Mouse (Mus musculus) hindbrain, embryonic 14.5 days (tissue): ENCODE measurements around the gene Srpk2. TPM values are rescaled to one million over a fixed set of nuclear protein-coding genes. Genes with fewer than 3 reads are reported as not detected.
"Not testable (repeated sequence)": the region's sequence is repeated elsewhere in the genome, so short reads cannot be mapped to it uniquely, and the experiment has no call there.

Experiments used
- ATAC-seq: fragments of 200-750 bp; cut with Nextera tagmentation; 2 replicates; pipeline ENCODE4 v1.8.0; 2017; ENCODE audit warnings: moderate number of reproducible peaks, mild to moderate bottlenecking, moderate TSS enrichment, moderate library complexity; ENCODE audit not compliant: low FRiP score
- DNase-seq: peaks from one replicate; pipeline ENCODE4 v3.0.0-alpha.2; 2015; ENCODE audit warnings: low spot score
- H3K27ac ChIP-seq: fragments of 300-500 bp; sonication (generic); 2 replicates; pipeline ENCODE4 v1.5.1; 2014; ENCODE audit warnings: mild to moderate bottlenecking, moderate library complexity
- H3K27me3 ChIP-seq: fragments of 300-500 bp; sonication (generic); 2 replicates; pipeline ENCODE4 v1.6.1; 2014; ENCODE audit warnings: mild to moderate bottlenecking, low read length, mixed read lengths; ENCODE audit not compliant: control insufficient read depth, insufficient read depth
- H3K36me3 ChIP-seq: fragments of 300-500 bp; sonication (generic); replicated peaks from 2 replicates; pipeline ENCODE4 v1.6.1; 2014; ENCODE audit not compliant: control insufficient read depth, insufficient read depth
- H3K4me1 ChIP-seq: fragments of 300-500 bp; sonication (generic); replicated peaks from 2 replicates; pipeline ENCODE4 v1.6.1; 2014; ENCODE audit warnings: antibody characterized with exemption, low read length, mixed read lengths; ENCODE audit not compliant: control insufficient read depth, insufficient read depth
- H3K4me2 ChIP-seq: fragments of 300-500 bp; sonication (generic); replicated peaks from 2 replicates; pipeline ENCODE4 v1.6.1; 2014; ENCODE audit warnings: mild to moderate bottlenecking, moderate library complexity
- H3K4me3 ChIP-seq: fragments of 300-500 bp; sonication (generic); replicated peaks from 2 replicates; pipeline ENCODE4 v1.5.1; 2014; ENCODE audit warnings: mild to moderate bottlenecking, low read length
- H3K9ac ChIP-seq: fragments of 300-500 bp; sonication (generic); 2 replicates; pipeline ENCODE4 v1.6.1; 2014
- H3K9me3 ChIP-seq: fragments of 300-500 bp; sonication (generic); 2 replicates; pipeline ENCODE4 v1.6.1; 2016; ENCODE audit warnings: low read length; ENCODE audit not compliant: control insufficient read depth
- WGBS: fragments of 180-500 bp; shearing (Covaris S2); extraction: QIAGEN DNeasy Blood & Tissue Kit; methylation state at CpG from one replicate; pipeline ENCODE4 v1.1.7; 2014; 5-methylcytosine and 5-hydroxymethylcytosine counted together
- polyA plus RNA-seq: library from polyadenylated mRNA; unstranded; fragments of >200 nt; fragmentation: Nextera tagmentation; extraction: Ambion mirVana; gene quantifications from 2 replicates; pipeline ENCODE4 v1.2.1, GENCODE M21; 2014

The Srpk2 gene
- polyA plus RNA-seq = 110 and 119 TPM in 2 replicates

- no peak for DNase-seq
- ATAC-seq = no peak
- WGBS = 75% methylated on average over 1 of the region's 1 CpGs
- Histone ChIP-seq H3K4me3 (no peak within 1 kb of the TSS), H3K27ac (no peak within 1 kb of the TSS), H3K36me3 (no peaks in the 10 kb centered on the region), H3K9ac (no peak within 1 kb of the TSS), H3K4me2 (no peak within 1 kb of the TSS), H3K4me1 (no peaks in the 10 kb centered on the region), H3K9me3 (no peaks in the 10 kb centered on the region), H3K27me3 (no peaks in the 10 kb centered on the region)
These were observed at the start of gene Srpk2 for GRCm38 (mm10) chr5:23684517-23684916. TSS of gene Srpk2 (minus strand) at chr5:23684617.

GRCm38 (mm10) chr5:23721956-23722355, 37.5 kb upstream of the Srpk2 start:
- 93% methylated on average over 2 of the region's 2 CpGs for WGBS
- no peak for ATAC-seq
- no peak for DNase-seq

DNA sequence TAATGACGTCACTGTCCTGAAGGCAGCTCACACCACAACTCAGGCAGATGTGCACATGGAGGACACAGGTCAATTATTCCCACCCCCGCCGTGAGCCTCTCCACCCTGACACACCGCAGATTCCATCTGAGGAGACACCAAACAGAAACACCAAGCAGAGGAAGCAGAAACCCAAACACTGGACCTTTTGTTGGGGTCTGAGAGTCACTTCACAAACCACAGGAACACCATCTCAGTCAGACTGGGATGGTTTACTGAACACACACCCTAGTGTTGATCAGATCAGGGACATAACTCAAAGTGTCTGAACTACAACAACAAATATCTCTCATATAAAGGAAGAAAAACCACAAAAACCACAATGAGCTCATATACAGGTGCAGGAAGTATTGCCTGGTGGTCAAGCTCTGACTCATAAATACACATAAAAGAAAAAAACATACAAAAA, 34.5 kb upstream of the Srpk2 start:
- H3K27ac ChIP-seq = no peak overlapping the region
- no peaks in the 10 kb centered on the region for H3K36me3 ChIP-seq
- DNase-seq (no peak), ATAC-seq (no peak)
- H3K4me3 ChIP-seq = no peak overlapping the region
- no peaks in the 10 kb centered on the region for H3K9me3 ChIP-seq
- H3K4me2 ChIP-seq = no peak overlapping the region
- H3K27me3 ChIP-seq = no peaks in the 10 kb centered on the region
- 88% methylated on average over 4 of the region's 4 CpGs for WGBS
- H3K4me1 ChIP-seq = no peaks in the 10 kb centered on the region
- H3K9ac ChIP-seq = no peak overlapping the region

More at GRCm38 (mm10) chr5:23721956-23722355, 37.5 kb upstream of the Srpk2 start:
- Histone ChIP-seq H3K36me3 (no peaks in the 10 kb centered on the region), H3K4me2 (no peak overlapping the region), H3K9me3 (peaks cover 8% of the 10 kb centered on the region; the same call in 1 of the 2 replicates), H3K4me1 (no peaks in the 10 kb centered on the region), H3K9ac (no peak overlapping the region), H3K27me3 (no peaks in the 10 kb centered on the region), H3K27ac (no peak overlapping the region), H3K4me3 (no peak overlapping the region)

GRCm38 (mm10) chr5:23718182-23718534, 33.7 kb upstream of the Srpk2 start:
- Histone ChIP-seq H3K4me2 (no peak overlapping the region), H3K4me3 (no peak overlapping the region), H3K27ac (no peak overlapping the region), H3K4me1 (no peaks in the 10 kb centered on the region), H3K9me3 (no peaks in the 10 kb centered on the region), H3K36me3 (no peaks in the 10 kb centered on the region), H3K27me3 (no peaks in the 10 kb centered on the region), H3K9ac (no peak overlapping the region)
- no peak for ATAC-seq
- WGBS = 76% methylated on average over 1 of the region's 1 CpGs
- DNase-seq = no peak

- DNase-seq = no peak
- Histone ChIP-seq H3K4me1 (no peaks in the 10 kb centered on the region), H3K9me3 (no peaks in the 10 kb centered on the region), H3K27me3 (no peaks in the 10 kb centered on the region), H3K4me2 (no peak overlapping the region), H3K27ac (no peak overlapping the region), H3K36me3 (no peaks in the 10 kb centered on the region), H3K9ac (no peak overlapping the region), H3K4me3 (no peak overlapping the region)
- WGBS = 74% methylated on average over 3 of the region's 3 CpGs
- ATAC-seq = no peak
These were observed 33.2 kb upstream of the Srpk2 start for GRCm38 (mm10) chr5:23717469-23718181.

GRCm38 (mm10) chr5:23713401-23714335, 29.3 kb upstream of the Srpk2 start:
- ATAC-seq = no peak
- H3K4me2 ChIP-seq = no peak overlapping the region
- H3K4me1 ChIP-seq = no peaks in the 10 kb centered on the region
- H3K9ac ChIP-seq = no peak overlapping the region
- H3K27me3 ChIP-seq = no peaks in the 10 kb centered on the region
- peaks cover 13% of the 10 kb centered on the region for H3K36me3 ChIP-seq
- no peak for DNase-seq
- 89% methylated on average over 8 of the region's 8 CpGs for WGBS
- H3K27ac ChIP-seq = no peak overlapping the region
- no peak overlapping the region for H3K4me3 ChIP-seq
- peaks cover 13% of the 10 kb centered on the region for H3K9me3 ChIP-seq

DNA sequence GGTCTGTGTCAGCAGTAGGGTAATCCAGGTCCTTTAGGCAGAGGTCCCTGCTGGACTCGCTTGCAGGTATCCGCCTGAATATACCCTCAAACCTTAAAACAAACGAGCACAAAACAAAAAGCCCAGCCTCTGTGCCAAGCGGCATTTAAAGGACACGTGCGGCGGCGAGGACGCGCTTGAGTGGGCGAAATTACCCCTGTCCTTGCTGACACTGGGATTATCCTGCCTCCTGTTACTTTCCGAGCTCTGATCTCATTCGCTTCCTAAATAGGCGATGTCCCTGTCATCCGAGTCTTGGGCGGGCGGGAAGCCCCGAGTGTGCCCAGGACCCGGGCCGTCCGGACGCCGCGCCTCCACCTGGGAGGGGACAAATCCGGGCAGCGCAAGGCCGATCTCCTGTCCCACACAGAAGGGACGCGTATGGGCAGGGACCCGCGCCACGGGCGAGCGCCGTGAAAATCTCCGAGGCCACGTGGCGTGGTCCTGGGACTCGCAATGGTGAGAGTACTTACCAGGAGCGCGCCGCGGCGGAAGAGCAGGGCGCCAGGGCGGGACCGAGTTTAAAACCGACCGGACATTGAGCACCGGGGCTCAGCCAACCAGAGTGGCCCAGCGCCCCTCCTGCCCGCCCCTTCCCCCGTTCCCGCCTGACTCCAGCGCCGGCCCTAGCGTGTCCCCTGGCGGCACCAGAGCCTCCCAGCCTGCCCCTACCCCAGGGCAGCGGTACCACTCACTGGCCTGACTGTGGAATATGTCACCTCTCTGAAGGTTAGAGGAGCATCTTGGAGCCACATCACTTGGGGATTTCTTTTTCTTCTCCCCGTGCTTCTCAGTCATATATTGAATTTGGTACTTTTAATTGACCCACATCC, 27.9 kb upstream of the Srpk2 start:
- DNase-seq (peak; percentile 53), ATAC-seq (peak; percentile 96)
- H3K4me2 ChIP-seq = peak overlapping the region; percentile 73
- H3K36me3 ChIP-seq = peaks cover 17% of the 10 kb centered on the region
- no peaks in the 10 kb centered on the region for H3K4me1 ChIP-seq
- WGBS = 5% methylated on average over 57 of the region's 60 CpGs
- no peaks in the 10 kb centered on the region for H3K27me3 ChIP-seq
- H3K9me3 ChIP-seq = peaks cover 20% of the 10 kb centered on the region
- H3K27ac ChIP-seq = no peak overlapping the region
- peak overlapping the region; percentile 57 for H3K4me3 ChIP-seq
- H3K9ac ChIP-seq = peak overlapping the region; percentile 59

- H3K9ac ChIP-seq = peak overlapping the region; percentile 59
- ATAC-seq, H3K27me3 ChIP-seq, DNase-seq, H3K4me1 ChIP-seq, H3K27ac ChIP-seq: not testable (repeated sequence)
- H3K9me3 ChIP-seq = peaks cover 24% of the 10 kb centered on the region
- H3K4me2 ChIP-seq = peak overlapping the region; percentile 73
- WGBS = 53% methylated on average over 6 of the region's 6 CpGs
- H3K36me3 ChIP-seq = peaks cover 24% of the 10 kb centered on the region
- H3K4me3 ChIP-seq = peak overlapping the region; percentile 57
These were observed 27.3 kb upstream of the Srpk2 start for GRCm38 (mm10) chr5:23711671-23712129.
